Mouse (Mus musculus): ENCODE measurements around the gene Wnt11.

DNA sequence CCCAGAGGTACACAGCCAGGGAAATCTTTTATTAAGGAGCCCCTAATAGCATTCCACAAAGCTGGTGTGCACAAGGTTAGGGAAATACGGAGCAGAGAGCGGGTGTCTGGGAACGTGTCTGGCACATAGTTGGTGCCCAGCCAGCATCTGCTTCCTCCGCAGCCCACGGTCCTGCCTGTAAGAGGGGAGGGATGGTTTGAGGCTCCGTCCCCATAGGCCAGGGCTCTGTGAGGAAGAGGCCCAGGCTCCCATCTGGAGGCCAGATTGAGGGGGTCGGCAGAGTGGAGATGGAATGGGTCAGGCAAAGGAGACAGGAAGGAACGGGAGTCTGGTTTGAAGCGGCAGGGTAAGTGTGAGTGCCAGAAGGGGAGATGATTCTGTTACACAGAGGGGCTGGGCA, 16.3 kb downstream of the Wnt11 start:
- TF ChIP-seq CTCF (IDR thresholded peaks at IDR 0.05; ENCODE audit: borderline replicate concordance, extremely low read depth, insufficient read depth, insufficient read length): no peak
- no peak for TF ChIP-seq POLR2A (IDR thresholded peaks at IDR 0.05; ENCODE audit: borderline replicate concordance, extremely low read depth, insufficient read depth, insufficient read length, poor library complexity, severe bottlenecking)
